Mouse (Mus musculus) CH12.LX (cell line): Measurements from ENCODE around the gene Polr1c. TPM values are rescaled to one million over a fixed set of nuclear protein-coding genes. Genes with fewer than 3 reads are reported as not detected.

Experiments used
- DNase-seq: peaks from one replicate; pipeline ENCODE4 v3.0.0-alpha.2; 2013; ENCODE audit errors: extremely low read depth
- H3K27ac ChIP-seq: 2 replicates; pipeline ENCODE4 v1.5.1; 2012; ENCODE audit warnings: low read depth, mild to moderate bottlenecking, control low read depth, moderate library complexity; ENCODE audit not compliant: insufficient read depth
- H3K27me3 ChIP-seq: replicated peaks from 2 replicates; pipeline ENCODE3; 2012; ENCODE audit warnings: inconsistent platforms
- H3K36me3 ChIP-seq, 2 experiments: replicated peaks in 1 of 2; 2 replicates each; pipeline versions ENCODE3 to v1.6.1; 2012; ENCODE audit warnings: inconsistent platforms in 1 of 2, low read length in 1 of 2, mild to moderate bottlenecking in 1 of 2, mixed read lengths in 1 of 2, moderate library complexity in 1 of 2; ENCODE audit not compliant: control insufficient read depth in 1 of 2, insufficient read depth in 1 of 2
- H3K4me1 ChIP-seq, 2 experiments: 2 replicates each; pipeline ENCODE4 v1.6.1; 2012; ENCODE audit warnings: inconsistent platforms in 1 of 2, moderate library complexity in 1 of 2; ENCODE audit not compliant: insufficient read depth in 2 of 2, control insufficient read depth in 1 of 2
- H3K4me2 ChIP-seq: 2 replicates; pipeline ENCODE4 v1.6.1; 2012; ENCODE audit warnings: low read depth, mild to moderate bottlenecking, control low read depth; ENCODE audit not compliant: poor library complexity, insufficient read depth, severe bottlenecking
- H3K4me3 ChIP-seq, 3 experiments: fragments of 150-350 bp in 1 of 3; sonication (generic) in 1 of 3; replicated peaks in 1 of 3; 2 replicates each; pipeline versions ENCODE3 to v1.5.1; 2011 to 2012; ENCODE audit warnings: low read depth in 2 of 3, low read length in 2 of 3, mild to moderate bottlenecking in 2 of 3, moderate library complexity in 2 of 3, control low read depth in 1 of 3, improper control_type of control experiment in 1 of 3, inconsistent platforms in 1 of 3, mixed read lengths in 1 of 3; ENCODE audit not compliant: poor library complexity in 1 of 3
- H3K79me2 ChIP-seq: replicated peaks from 2 replicates; pipeline ENCODE4 v1.6.1; 2012; ENCODE audit warnings: mild to moderate bottlenecking, moderate library complexity; ENCODE audit not compliant: control insufficient read depth, poor library complexity, insufficient read depth, severe bottlenecking; ENCODE audit errors: extremely low read depth
- H3K9ac ChIP-seq: 2 replicates; pipeline ENCODE4 v1.6.1; 2012; ENCODE audit warnings: low read depth, mild to moderate bottlenecking, control low read depth, moderate library complexity; ENCODE audit not compliant: insufficient read depth
- H3K9me3 ChIP-seq: replicated peaks from 2 replicates; pipeline ENCODE3; 2012; ENCODE audit warnings: low read length, inconsistent platforms, mixed read lengths
- BHLHE40 ChIP-seq: IDR thresholded peaks from 2 replicates; pipeline ENCODE4 v1.6.1; 2011; ENCODE audit warnings: mild to moderate bottlenecking, low read depth, low read length, improper control_type of control experiment
- CTCF ChIP-seq, 2 experiments: IDR thresholded peaks in 1 of 2; conservative IDR thresholded peaks in 1 of 2; 2 replicates each; pipeline ENCODE4 v1.5.1; 2011 to 2012; ENCODE audit warnings: low read depth in 2 of 2, low read length in 2 of 2, improper control_type of control experiment in 1 of 2, inconsistent platforms in 1 of 2, mild to moderate bottlenecking in 1 of 2, moderate library complexity in 1 of 2
- E2F4 ChIP-seq: IDR thresholded peaks from 2 replicates; pipeline ENCODE4 v1.6.1; 2011; ENCODE audit warnings: low read depth, low read length, improper control_type of control experiment; ENCODE audit not compliant: insufficient replicate concordance
- ETS1 ChIP-seq: conservative IDR thresholded peaks from 2 replicates; pipeline ENCODE4 v1.6.1; 2012; ENCODE audit warnings: low read depth, mild to moderate bottlenecking, inconsistent platforms, low read length, improper control_type of control experiment, moderate library complexity
- HCFC1 ChIP-seq: IDR thresholded peaks from 2 replicates; pipeline ENCODE4 v1.6.1; 2012; ENCODE audit warnings: low read depth, mild to moderate bottlenecking, inconsistent platforms, low read length, improper control_type of control experiment
- IRF4 ChIP-seq: IDR thresholded peaks from 2 replicates; pipeline ENCODE4 v1.6.1; 2014; ENCODE audit warnings: low read depth, mild to moderate bottlenecking, inconsistent platforms, low read length, improper control_type of control experiment
- JUN ChIP-seq: IDR thresholded peaks from 2 replicates; pipeline ENCODE4 v1.6.1; 2011; ENCODE audit warnings: low read depth, mild to moderate bottlenecking, low read length, improper control_type of control experiment, moderate library complexity; ENCODE audit not compliant: insufficient read depth
- JUND ChIP-seq: conservative IDR thresholded peaks from 2 replicates; pipeline ENCODE4 v1.6.1; 2011; ENCODE audit warnings: low read depth, low read length, improper control_type of control experiment
- KAT2A ChIP-seq: IDR thresholded peaks from 2 replicates; pipeline ENCODE4 v1.6.1; 2012; ENCODE audit warnings: low read length, improper control_type of control experiment, inconsistent platforms; ENCODE audit not compliant: insufficient replicate concordance
- MEF2A ChIP-seq: IDR thresholded peaks from 2 replicates; pipeline ENCODE4 v1.6.1; 2014; ENCODE audit warnings: low read depth, mild to moderate bottlenecking, inconsistent platforms, low read length, improper control_type of control experiment, borderline replicate concordance
- RAD21 ChIP-seq: IDR thresholded peaks from 2 replicates; pipeline ENCODE4 v1.6.1; 2011; ENCODE audit warnings: low read depth, mild to moderate bottlenecking, low read length, improper control_type of control experiment, moderate library complexity
- RCOR1 ChIP-seq: conservative IDR thresholded peaks from 2 replicates; pipeline ENCODE4 v1.6.1; 2012; ENCODE audit warnings: low read depth, mild to moderate bottlenecking, inconsistent platforms, low read length, improper control_type of control experiment
- TBP ChIP-seq: conservative IDR thresholded peaks from 2 replicates; pipeline ENCODE4 v1.6.1; 2011; ENCODE audit warnings: low read depth, low read length, improper control_type of control experiment
- TCF12 ChIP-seq: IDR thresholded peaks from 2 replicates; pipeline ENCODE4 v1.6.1; 2014; ENCODE audit warnings: low read depth, mild to moderate bottlenecking, inconsistent platforms, low read length, improper control_type of control experiment
- USF1 ChIP-seq: IDR thresholded peaks from 2 replicates; pipeline ENCODE4 v1.6.1; 2014; ENCODE audit warnings: low read depth, mild to moderate bottlenecking, inconsistent platforms, low read length, improper control_type of control experiment
- USF2 ChIP-seq: conservative IDR thresholded peaks from 2 replicates; pipeline ENCODE4 v1.6.1; 2011; ENCODE audit warnings: low read depth, low read length, improper control_type of control experiment
- ZC3H11A ChIP-seq: IDR thresholded peaks from 2 replicates; pipeline ENCODE4 v1.6.1; 2012; ENCODE audit warnings: low read depth, mild to moderate bottlenecking, inconsistent platforms, low read length, improper control_type of control experiment
- dilution Hi-C: fragments of 300-500 bp; cut with MboI; formaldehyde crosslinking; loops from 2 replicates; pipeline ENCODE4 v1.14.3; 2020; ENCODE audit warnings: low sequenced_read_pairs; ENCODE audit not compliant: extremely low pct_unique_long_range_greater_than_20kb, extremely low pct_ligation_motif_present
- in situ Hi-C: fragments of 300-500 bp; cut with MboI; formaldehyde crosslinking; loops from 3 replicates; pipeline ENCODE4 v1.14.3; 2019; ENCODE audit warnings: low sequenced_read_pairs, low pct_ligation_motif_present, low pct_unique_long_range_greater_than_20kb, mixed read lengths
- polyA plus RNA-seq: library from polyadenylated mRNA; unstranded; fragments of >175 nt; gene quantifications from 2 replicates; pipeline ENCODE4 v1.2.1, GENCODE M21; 2012; ENCODE audit warnings: low read depth; ENCODE audit not compliant: insufficient read length
- total RNA-seq, 2 experiments: library from RNA; depleted of rRNA; stranded (reverse); fragments of 300-350 nt in 1 of 2; fragments of >200 nt in 1 of 2; gene quantifications; 2 replicates each; pipeline ENCODE4 v1.2.3; 2012 to 2014

Polr1c gene
- total and polyA plus RNA-seq, 3 experiments: 356 to 433 (median 367) TPM

DNA sequence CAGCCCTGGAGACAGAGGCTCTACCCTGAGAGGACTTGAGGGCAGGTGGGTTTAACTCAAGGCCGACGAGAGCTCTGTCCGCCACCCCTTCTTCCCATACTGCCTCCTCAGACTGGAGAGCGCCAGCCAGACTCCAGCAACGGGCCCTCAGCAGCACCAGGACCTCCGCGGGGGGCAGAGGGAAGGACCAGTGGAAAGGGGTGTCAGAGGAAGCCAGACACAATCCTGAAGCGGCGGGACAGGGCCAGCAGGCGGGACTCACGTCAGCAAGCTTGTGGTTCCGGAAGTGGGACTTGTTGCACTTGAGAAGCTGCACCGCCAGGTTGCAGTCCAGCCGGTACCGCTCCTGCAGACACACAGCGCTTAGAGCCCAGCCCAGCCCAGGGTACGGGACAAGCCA, 11.8 kb upstream of the Polr1c start:
- peaks cover 0 to under 1% of the 10 kb centered on the region in 2 experiments; a peak in 1 of 4 replicates for H3K4me1 ChIP-seq
- H3K4me3 ChIP-seq: no peak overlapping the region
- H3K9me3 ChIP-seq: no peaks in the 10 kb centered on the region
- in situ Hi-C loops: no loop called here
- TF ChIP-seq USF1: no peak
- TF ChIP-seq TBP: no peak
- TF ChIP-seq USF2: no peak
- TF ChIP-seq MEF2A: no peak
- no peak for TF ChIP-seq E2F4
- TF ChIP-seq TCF12: no peak
- TF ChIP-seq BHLHE40: no peak
- no peak for TF ChIP-seq ETS1
- no peak for TF ChIP-seq KAT2A
- TF ChIP-seq RCOR1: no peak
- TF ChIP-seq JUND: no peak
- TF ChIP-seq ZC3H11A: no peak
- no peak for TF ChIP-seq IRF4
- TF ChIP-seq RAD21: no peak
- no peak for TF ChIP-seq JUN
- H3K36me3 ChIP-seq: peaks cover 74 to 87% of the 10 kb centered on the region in 2 experiments
- H3K27me3 ChIP-seq: no peaks in the 10 kb centered on the region
- H3K9ac ChIP-seq: no peak overlapping the region
- DNase-seq: no peak
- H3K27ac ChIP-seq: no peak overlapping the region
- dilution Hi-C loops: no loop called here
- no peaks in the 10 kb centered on the region for H3K79me2 ChIP-seq
- no peak overlapping the region for H3K4me2 ChIP-seq

DNA sequence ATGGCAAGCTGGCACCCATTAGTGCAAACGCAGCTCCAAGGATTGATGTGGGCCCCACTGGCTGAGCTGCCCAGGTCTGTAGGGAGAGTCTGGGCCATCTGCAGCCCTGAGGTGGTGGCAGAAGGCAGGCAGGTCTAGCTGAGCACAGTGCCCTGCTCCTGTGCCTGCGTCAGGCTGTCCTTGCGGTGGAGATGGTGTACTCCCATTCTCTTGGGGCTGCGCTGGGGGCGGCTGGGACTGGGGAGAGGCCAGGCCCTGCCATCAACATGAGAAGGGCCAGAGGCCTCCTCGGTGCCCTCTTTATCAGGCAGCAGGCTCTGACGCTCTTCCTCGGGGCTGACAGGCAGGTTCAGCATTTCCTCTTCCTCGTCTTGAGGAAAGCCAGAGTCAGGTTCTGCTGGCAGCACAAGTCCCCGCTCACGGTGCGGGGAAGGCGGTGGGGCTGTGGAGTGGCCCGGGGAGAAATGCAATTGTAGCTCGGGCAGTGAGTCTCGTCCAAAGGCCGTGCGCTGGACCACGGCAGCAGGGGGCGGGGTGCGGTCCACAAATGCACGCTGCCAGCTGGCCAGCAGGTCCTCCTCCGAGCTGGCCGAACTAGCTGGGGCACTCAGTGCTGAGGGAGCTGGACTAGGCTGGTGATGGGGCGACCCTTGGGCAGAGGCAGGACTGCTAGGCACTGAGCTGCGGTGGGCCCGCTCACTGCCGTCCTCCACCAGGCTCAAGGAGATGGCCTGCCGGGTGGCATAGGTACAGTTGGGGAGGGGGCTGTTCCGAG, 10.6 kb upstream of the Polr1c start:
- H3K9me3 ChIP-seq: no peaks in the 10 kb centered on the region
- no peak overlapping the region for H3K27ac ChIP-seq
- dilution Hi-C loops (no loop called here), in situ Hi-C loops (no loop called here)
- H3K27me3 ChIP-seq: no peaks in the 10 kb centered on the region
- no peak for DNase-seq
- peaks cover 62 to 75% of the 10 kb centered on the region in 2 experiments for H3K36me3 ChIP-seq
- H3K9ac ChIP-seq: no peak overlapping the region
- H3K4me3 ChIP-seq: no peak overlapping the region
- TF ChIP-seq HCFC1: no peak
- no peak for TF ChIP-seq TCF12
- no peak for TF ChIP-seq CTCF (conservative IDR thresholded peaks at IDR 0.05 in 1 of 2, IDR thresholded peaks at IDR 0.05 in 1 of 2; ENCODE audit: low read depth in 2 of 2, low read length in 2 of 2)
- TF ChIP-seq, all 38 proteins: peak for 0
- no peaks in the 10 kb centered on the region for H3K79me2 ChIP-seq
- peaks cover 4 to 5% of the 10 kb centered on the region in 2 experiments for H3K4me1 ChIP-seq
- no peak overlapping the region for H3K4me2 ChIP-seq
